In genomic region chr7:116260826-116261615, GRCm38 (mm10) we compare ENCODE assay signal across 12 mouse cellular contexts. TPM values are rescaled to one million over a fixed set of nuclear protein-coding genes. Genes with fewer than 3 reads are reported as not detected.
DNase-seq lines count a peak whose midpoint lies in the region; ATAC-seq and TF ChIP-seq lines count a peak whose summit lies in the region.
"Had no signal": no experiment of that assay in that cellular context is flagged by ENCODE, and none has a peak within 500 bp of the region (broad histone marks: within the 10 kb centered on the region; RNA-seq: fewer than 3 reads in every experiment).

No protein-coding gene starts in this region.

- no peak overlapping the region for H3K4me3 ChIP-seq in heart, postnatal 0 days (ENCODE audit: low read depth, low read length)
- H3K4me3 ChIP-seq in hindbrain, embryonic 16.5 days (ENCODE audit: low read length), result no peak overlapping the region
- H3K4me3 ChIP-seq: forebrain, embryonic 10.5 days; heart, embryonic 12.5 days; hindbrain, embryonic 15.5 days had no signal

- intact Hi-C loops in left cerebral cortex, postnatal 10 days (cut with DNase I), result loop anchor here (5.0 kb wide), 1 partner anchor 61 kb away; no protein-coding TSS in a partner anchor

- DNase-seq in heart, postnatal 0 days (ENCODE audit: low spot score), result no peak
- DNase-seq in heart, adult 8-10 months (ENCODE audit: low spot score), result no peak
- DNase-seq in retina, embryonic 14.5 days (ENCODE audit: low spot score), result peak; percentile 32
- DNase-seq in retina, postnatal 1 day, result no peak
- DNase-seq in ZHBTc4 (ENCODE audit: low read depth, low spot score), result peak; percentile 66
- DNase-seq in naive thymus-derived CD4-positive, alpha-beta T cell, adult 2 months (ENCODE audit: low read depth), result peak; percentile 24
- DNase-seq in left cerebral cortex, postnatal 10 days (ENCODE audit: extremely low spot score in 1 of 2, low spot score in 2 of 2), result no peak
- DNase-seq: embryo, embryonic 11 days had no signal

- peak; percentile 56 for TF ChIP-seq CTCF in heart, postnatal 0 days (IDR thresholded peaks at IDR 0.05; ENCODE audit: low read depth)

- H3K27ac ChIP-seq in heart, postnatal 0 days (ENCODE audit: low read depth), result no peak overlapping the region
- H3K27ac ChIP-seq in hindbrain, embryonic 16.5 days (ENCODE audit: low read depth, low read length), result no peak overlapping the region
- H3K27ac ChIP-seq: hindbrain, embryonic 15.5 days had no signal

- no peaks in the 10 kb centered on the region for H3K27me3 ChIP-seq in heart, postnatal 0 days (ENCODE audit: control insufficient read depth, insufficient read depth, low read length)
- no peaks in the 10 kb centered on the region for H3K27me3 ChIP-seq in hindbrain, embryonic 16.5 days (replicated peaks; ENCODE audit: control insufficient read depth, insufficient read depth, low read length)
- H3K27me3 ChIP-seq: heart, embryonic 12.5 days; hindbrain, embryonic 15.5 days had no signal

- no peaks in the 10 kb centered on the region for H3K9me3 ChIP-seq in heart, postnatal 0 days (replicated peaks; ENCODE audit: control insufficient read depth, low read length)
- H3K9me3 ChIP-seq in hindbrain, embryonic 16.5 days (ENCODE audit: control insufficient read depth, low read length), result no peaks in the 10 kb centered on the region
- H3K9me3 ChIP-seq: forebrain, embryonic 10.5 days; heart, embryonic 12.5 days; hindbrain, embryonic 15.5 days had no signal

- TF ChIP-seq EP300 in heart, postnatal 0 days (IDR thresholded peaks at IDR 0.05; ENCODE audit: low read depth), result no peak

- H3K36me3 ChIP-seq in heart, postnatal 0 days (replicated peaks; ENCODE audit: control insufficient read depth, insufficient read depth, low read length), result no peaks in the 10 kb centered on the region
- H3K36me3 ChIP-seq in hindbrain, embryonic 16.5 days (ENCODE audit: control insufficient read depth, insufficient read depth, low read length), result no peaks in the 10 kb centered on the region
- H3K36me3 ChIP-seq: forebrain, embryonic 10.5 days; heart, embryonic 12.5 days; hindbrain, embryonic 15.5 days had no signal

- no peak overlapping the region for H3K9ac ChIP-seq in heart, postnatal 0 days (replicated peaks; ENCODE audit: low read depth, low read length)
- no peak overlapping the region for H3K9ac ChIP-seq in hindbrain, embryonic 16.5 days (ENCODE audit: low read depth, low read length)
- H3K9ac ChIP-seq: heart, embryonic 12.5 days; hindbrain, embryonic 15.5 days had no signal

- ATAC-seq in heart, postnatal 0 days (ENCODE audit: insufficient read depth, low read depth), result no peak
- ATAC-seq in hindbrain, embryonic 16.5 days, result no peak

- H3K4me1 ChIP-seq in heart, postnatal 0 days (ENCODE audit: control insufficient read depth, insufficient read depth), result 0 out of 2 replicates have a peak, but pooled peaks cover 4% of the 10 kb centered on the region
- H3K4me1 ChIP-seq in hindbrain, embryonic 16.5 days (ENCODE audit: control insufficient read depth, insufficient read depth, low read depth, low read length), result no peaks in the 10 kb centered on the region
- H3K4me1 ChIP-seq: hindbrain, embryonic 15.5 days had no signal

- 62% methylated on average over 4 of the region's 4 CpGs for WGBS in heart, postnatal 0 days
- 80% methylated on average over 4 of the region's 4 CpGs for WGBS in hindbrain, embryonic 16.5 days

- H3K4me2 ChIP-seq in heart, postnatal 0 days (ENCODE audit: low read depth, low read length), result no peak overlapping the region
- H3K4me2 ChIP-seq in hindbrain, embryonic 16.5 days (ENCODE audit: low read length), result no peak overlapping the region
- H3K4me2 ChIP-seq: heart, embryonic 12.5 days; hindbrain, embryonic 15.5 days had no signal

RNA-seq across cellular contexts. Expression of gene Plekha7, which starts 47.2 kb away (rescaled TPM):
- 40.4 and 48.8 TPM in 2 replicates for total RNA-seq in heart, postnatal 0 days (2014; rRNA removed; ENCODE audit: low replicate concordance)
- polyA plus RNA-seq in heart, postnatal 0 days (2015; fragmentation: Nextera tagmentation; extraction: Ambion mirVana), result 18.3 and 19.4 TPM in 2 replicates
- 1 to 10 TPM; 4.2 to 9.8 (median 6.5) TPM for total RNA-seq in heart, adult 8-10 months (2022)
- 8.5 and 8.8 TPM in 2 replicates for polyA plus RNA-seq in hindbrain, embryonic 16.5 days (2015; fragmentation: Nextera tagmentation; extraction: Ambion mirVana)
- total RNA-seq in left cerebral cortex, postnatal 10 days (2021), result 10 to 100 TPM; 18.7 to 23.6 TPM

Comparison
In these comparisons a context has a peak if more than half of its experiments do, and no peak if none do; other contexts are left out.
1. DNase-seq: peak in retina, embryonic 14.5 days (single experiment), ZHBTc4 (single experiment) and naive thymus-derived CD4-positive, alpha-beta T cell, adult 2 months (single experiment); none in heart, postnatal 0 days (single experiment), heart, adult 8-10 months (single experiment), retina, postnatal 1 day (single experiment) and left cerebral cortex, postnatal 10 days (0 of 2).